Mouse (Mus musculus) limb, embryonic 12.5 days (tissue): Measurements from ENCODE around the gene Pitpnm2. TPM values are rescaled to one million over a fixed set of nuclear protein-coding genes. Genes with fewer than 3 reads are reported as not detected.

Experiments
- ATAC-seq: fragments of 200-750 bp; cut with Nextera tagmentation; 2 replicates; pipeline ENCODE4 v1.8.0; 2017; ENCODE audit warnings: low read depth, moderate TSS enrichment; ENCODE audit not compliant: insufficient number of reproducible peaks, insufficient read depth, low FRiP score, low TSS enrichment
- H3K27ac ChIP-seq: fragments of 300-500 bp; sonication (generic); 2 replicates; pipeline ENCODE4 v1.5.1; 2016; ENCODE audit warnings: mild to moderate bottlenecking, moderate library complexity
- H3K27me3 ChIP-seq: fragments of 300-500 bp; sonication (generic); 2 replicates; pipeline ENCODE4 v1.6.1; 2016; ENCODE audit warnings: mild to moderate bottlenecking, moderate library complexity
- H3K36me3 ChIP-seq: fragments of 300-500 bp; sonication (generic); 2 replicates; pipeline ENCODE4 v1.6.1; 2016; ENCODE audit warnings: mild to moderate bottlenecking, moderate library complexity
- H3K4me1 ChIP-seq: fragments of 300-500 bp; sonication (generic); replicated peaks from 2 replicates; pipeline ENCODE4 v1.6.1; 2016
- H3K4me2 ChIP-seq: fragments of 300-500 bp; sonication (generic); 2 replicates; pipeline ENCODE4 v1.6.1; 2016; ENCODE audit warnings: mild to moderate bottlenecking, moderate library complexity
- H3K4me3 ChIP-seq: fragments of 300-500 bp; sonication (generic); replicated peaks from 2 replicates; pipeline ENCODE4 v1.5.1; 2016; ENCODE audit warnings: mild to moderate bottlenecking
- H3K9ac ChIP-seq: fragments of 300-500 bp; sonication (generic); replicated peaks from 2 replicates; pipeline ENCODE4 v1.6.1; 2016; ENCODE audit warnings: mild to moderate bottlenecking, moderate library complexity
- H3K9me3 ChIP-seq: fragments of 300-500 bp; sonication (generic); 2 replicates; pipeline ENCODE4 v1.6.1; 2016; ENCODE audit warnings: mild to moderate bottlenecking, moderate library complexity
- WGBS: fragments of 180-500 bp; shearing (Covaris S2); methylation state at CpG from one replicate; pipeline ENCODE4 v1.1.7; 2016; 5-methylcytosine and 5-hydroxymethylcytosine counted together
- polyA plus RNA-seq: library from polyadenylated mRNA; unstranded; fragments of >200 nt; fragmentation: Nextera tagmentation; extraction: Ambion mirVana; gene quantifications from 2 replicates; pipeline ENCODE4 v1.2.1, GENCODE M21; 2016

Gene Pitpnm2
- polyA plus RNA-seq, 1 experiment from 2014 or later, result 3.1 TPM

GRCm38 (mm10) chr5:124102326-124102725, 147.2 kb downstream of the Pitpnm2 start:
- H3K27ac ChIP-seq, result no peak overlapping the region
- ATAC-seq, result no peak
- no peaks in the 10 kb centered on the region for H3K36me3 ChIP-seq
- no peak overlapping the region for H3K9ac ChIP-seq
- no peaks in the 10 kb centered on the region for H3K27me3 ChIP-seq
- H3K4me2 ChIP-seq, result no peak overlapping the region
- WGBS, result 85% methylated on average over 6 of the region's 6 CpGs
- no peaks in the 10 kb centered on the region for H3K4me1 ChIP-seq
- H3K9me3 ChIP-seq, result no peaks in the 10 kb centered on the region
- H3K4me3 ChIP-seq, result no peak overlapping the region

- Histone ChIP-seq H3K27ac (no peak overlapping the region), H3K4me1 (peaks cover 6% of the 10 kb centered on the region), H3K9ac (no peak overlapping the region), H3K36me3 (no peaks in the 10 kb centered on the region), H3K27me3 (peaks cover 7% of the 10 kb centered on the region), H3K4me2 (no peak overlapping the region), H3K4me3 (no peak overlapping the region), H3K9me3 (peaks cover 5% of the 10 kb centered on the region; the same call in 1 of the 2 replicates)
- ATAC-seq, result no peak
- 86% methylated on average over 11 of the region's 11 CpGs for WGBS
These were observed 149.2 kb downstream of the Pitpnm2 start for GRCm38 (mm10) chr5:124100128-124101044.

GRCm38 (mm10) chr5:124098923-124099322, 150.6 kb downstream of the Pitpnm2 start:
- Histone ChIP-seq H3K9ac (no peak overlapping the region), H3K27ac (no peak overlapping the region), H3K4me1 (peaks cover 12% of the 10 kb centered on the region), H3K36me3 (no peaks in the 10 kb centered on the region), H3K9me3 (peaks cover 5% of the 10 kb centered on the region; the same call in 1 of the 2 replicates), H3K4me3 (no peak overlapping the region), H3K27me3 (peaks cover 22% of the 10 kb centered on the region), H3K4me2 (no peak overlapping the region)
- WGBS, result 64% methylated on average over 2 of the region's 2 CpGs
- no peak for ATAC-seq

GRCm38 (mm10) chr5:124095596-124096232, 153.8 kb downstream of the Pitpnm2 start, which contains the start of gene Abcb9:
TSS of gene Abcb9 (minus strand) at chr5:124095798.
- peak; percentile 58 for ATAC-seq
- Histone ChIP-seq H3K9me3 (peaks cover 5% of the 10 kb centered on the region; the same call in 1 of the 2 replicates), H3K9ac (no peak within 1 kb of the TSS; the same call in 1 of the 2 replicates), H3K4me3 (peak within 1 kb of the TSS; percentile 46), H3K27me3 (peaks cover 29% of the 10 kb centered on the region), H3K36me3 (no peaks in the 10 kb centered on the region), H3K4me1 (peaks cover 12% of the 10 kb centered on the region), H3K4me2 (peak within 1 kb of the TSS; percentile 69), H3K27ac (no peak within 1 kb of the TSS)
- 1% methylated on average over 42 of the region's 42 CpGs for WGBS

GRCm38 (mm10) chr5:124095077-124095581, 154.4 kb downstream of the Pitpnm2 start:
- peak; percentile 39 for ATAC-seq
- 11% methylated on average over 19 of the region's 19 CpGs for WGBS
- Histone ChIP-seq H3K27me3 (peaks cover 29% of the 10 kb centered on the region), H3K4me1 (peaks cover 12% of the 10 kb centered on the region), H3K9me3 (peaks cover 5% of the 10 kb centered on the region; the same call in 1 of the 2 replicates), H3K36me3 (no peaks in the 10 kb centered on the region), H3K4me3 (peak overlapping the region; percentile 46), H3K4me2 (peak overlapping the region; percentile 69), H3K9ac (no peak overlapping the region; the same call in 1 of the 2 replicates), H3K27ac (no peak overlapping the region)

- no peak for ATAC-seq
- Histone ChIP-seq H3K27me3 (peaks cover 31% of the 10 kb centered on the region), H3K27ac (no peak overlapping the region), H3K9me3 (peaks cover 5% of the 10 kb centered on the region; the same call in 1 of the 2 replicates), H3K4me3 (no peak overlapping the region), H3K36me3 (no peaks in the 10 kb centered on the region), H3K4me1 (peaks cover 12% of the 10 kb centered on the region), H3K9ac (no peak overlapping the region), H3K4me2 (no peak overlapping the region)
- 82% methylated on average over 12 of the region's 12 CpGs for WGBS
These were observed 155.5 kb downstream of the Pitpnm2 start for GRCm38 (mm10) chr5:124093852-124094604.

- peaks cover 31% of the 10 kb centered on the region for H3K27me3 ChIP-seq
- ATAC-seq, result no peak
- peaks cover 5% of the 10 kb centered on the region; the same call in 1 of the 2 replicates for H3K9me3 ChIP-seq
- peaks cover 12% of the 10 kb centered on the region for H3K4me1 ChIP-seq
- WGBS, result 81% methylated on average over 11 of the region's 11 CpGs
- H3K4me3 ChIP-seq, result no peak overlapping the region
- no peak overlapping the region for H3K4me2 ChIP-seq
- no peaks in the 10 kb centered on the region for H3K36me3 ChIP-seq
- H3K27ac ChIP-seq, result no peak overlapping the region
- no peak overlapping the region for H3K9ac ChIP-seq
These were observed 156.3 kb downstream of the Pitpnm2 start for GRCm38 (mm10) chr5:124093120-124093794.

- 64% methylated on average over 9 of the region's 9 CpGs for WGBS
- no peak overlapping the region for H3K4me3 ChIP-seq
- H3K27me3 ChIP-seq, result peaks cover 31% of the 10 kb centered on the region
- H3K27ac ChIP-seq, result no peak overlapping the region
- no peaks in the 10 kb centered on the region for H3K36me3 ChIP-seq
- ATAC-seq, result no peak
- H3K9ac ChIP-seq, result no peak overlapping the region
- peaks cover 5% of the 10 kb centered on the region; the same call in 1 of the 2 replicates for H3K9me3 ChIP-seq
- H3K4me1 ChIP-seq, result peaks cover 12% of the 10 kb centered on the region
- no peak overlapping the region for H3K4me2 ChIP-seq
These were observed 157.6 kb downstream of the Pitpnm2 start for GRCm38 (mm10) chr5:124091951-124092406.

- Histone ChIP-seq H3K27ac (no peak overlapping the region), H3K4me2 (no peak overlapping the region), H3K4me1 (peaks cover 1% of the 10 kb centered on the region; the same call in 1 of the 2 replicates), H3K27me3 (peaks cover 22% of the 10 kb centered on the region), H3K36me3 (no peaks in the 10 kb centered on the region), H3K9ac (no peak overlapping the region; the same call in 1 of the 2 replicates), H3K9me3 (no peaks in the 10 kb centered on the region), H3K4me3 (no peak overlapping the region)
- no peak for ATAC-seq
- 81% methylated on average over 23 of the region's 23 CpGs for WGBS
These were observed 159.7 kb downstream of the Pitpnm2 start for GRCm38 (mm10) chr5:124089868-124090267.

- no peak overlapping the region for H3K4me2 ChIP-seq
- H3K4me3 ChIP-seq, result no peak overlapping the region
- peaks cover 6% of the 10 kb centered on the region for H3K27me3 ChIP-seq
- ATAC-seq, result no peak
- H3K9ac ChIP-seq, result no peak overlapping the region
- H3K27ac ChIP-seq, result no peak overlapping the region
- H3K9me3 ChIP-seq, result no peaks in the 10 kb centered on the region
- H3K36me3 ChIP-seq, result no peaks in the 10 kb centered on the region
- no peaks in the 10 kb centered on the region for H3K4me1 ChIP-seq
- 81% methylated on average over 4 of the region's 4 CpGs for WGBS
These were observed 162.7 kb downstream of the Pitpnm2 start for GRCm38 (mm10) chr5:124086876-124087275.
